Mouse (Mus musculus): ENCODE data around the gene Apba1. TPM values are rescaled to one million over a fixed set of nuclear protein-coding genes. Genes with fewer than 3 reads are reported as not detected.

The Apba1 gene
- polyA plus RNA-seq, 1 experiment from 2014 or later = 1.3 TPM

DNA sequence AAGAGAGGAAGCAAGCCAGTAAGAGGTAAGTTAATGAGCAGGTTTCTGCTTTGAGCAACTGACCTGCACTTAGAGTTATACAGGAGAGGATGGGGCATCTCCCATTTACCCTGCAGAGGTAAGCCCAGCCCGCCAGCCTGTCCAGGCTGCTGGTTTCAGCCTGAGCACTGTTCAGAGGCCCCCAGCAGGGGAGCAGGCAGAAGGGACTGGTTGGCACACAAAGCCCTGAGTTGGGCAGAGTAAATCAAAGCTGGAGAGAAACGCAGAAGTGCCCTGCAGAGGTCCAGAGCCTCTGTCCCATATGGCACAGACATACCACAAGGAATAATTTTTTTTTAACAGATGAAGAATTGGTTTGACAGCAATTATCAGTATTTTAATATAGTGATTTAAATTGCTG is 5.4 kb downstream of the Apba1 start:
- TF ChIP-seq CTCF (IDR thresholded peaks at IDR 0.05; ENCODE audit: low read depth) = no peak
- WGBS = 79% methylated on average over 2 of the region's 2 CpGs
- Histone ChIP-seq H3K4me3 (replicated peaks; ENCODE audit: low read depth, low read length) (no peak overlapping the region), H3K9ac (ENCODE audit: low read depth, low read length) (no peak overlapping the region), H3K27ac (no peak overlapping the region), H3K36me3 (ENCODE audit: insufficient read depth, low read length) (no peaks in the 10 kb centered on the region), H3K9me3 (replicated peaks; ENCODE audit: low read length) (no peaks in the 10 kb centered on the region), H3K27me3 (ENCODE audit: insufficient read depth, low read length) (no peaks in the 10 kb centered on the region), H3K4me1 (replicated peaks; ENCODE audit: insufficient read depth, low read length) (no peaks in the 10 kb centered on the region), H3K4me2 (ENCODE audit: low read length) (no peak overlapping the region)
- DNase-seq (ENCODE audit: low spot score) = no peak
- no peak for ATAC-seq (replicated peaks; ENCODE audit: low FRiP score, low read depth)

DNA sequence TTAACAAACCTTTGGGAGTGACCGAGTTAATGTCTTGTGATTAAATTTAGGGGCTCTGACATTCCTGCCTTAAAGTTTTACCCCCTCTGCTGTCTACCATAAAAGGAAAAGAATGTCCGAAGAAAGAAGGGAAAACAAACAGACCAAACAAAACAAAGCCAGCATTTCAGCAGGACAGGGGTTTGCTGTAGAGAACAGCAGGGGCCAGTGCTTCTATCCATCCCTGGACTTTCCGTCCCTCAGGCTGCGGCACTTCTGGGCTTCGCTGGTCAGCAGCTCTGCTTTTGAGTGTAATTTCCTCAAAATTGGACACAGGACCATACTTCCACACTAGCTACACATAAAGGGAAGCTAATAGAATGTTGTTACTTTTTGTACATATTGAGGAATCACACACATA is 10.2 kb downstream of the Apba1 start:
- H3K4me3 ChIP-seq (replicated peaks; ENCODE audit: low read depth, low read length) = no peak overlapping the region
- peak; percentile 82 for DNase-seq (ENCODE audit: low spot score)
- no peaks in the 10 kb centered on the region for H3K27me3 ChIP-seq (ENCODE audit: insufficient read depth, low read length)
- no peaks in the 10 kb centered on the region for H3K9me3 ChIP-seq (replicated peaks; ENCODE audit: low read length)
- 53% methylated on average over 5 of the region's 5 CpGs for WGBS
- H3K9ac ChIP-seq (ENCODE audit: low read depth, low read length) = no peak overlapping the region
- no peaks in the 10 kb centered on the region for H3K4me1 ChIP-seq (replicated peaks; ENCODE audit: insufficient read depth, low read length)
- H3K27ac ChIP-seq = 0 out of 2 replicates have a peak overlapping the region, but pooled peaks have one; percentile 3
- no peak for TF ChIP-seq CTCF (IDR thresholded peaks at IDR 0.05; ENCODE audit: low read depth)
- no peak for ATAC-seq (replicated peaks; ENCODE audit: low FRiP score, low read depth)
- peak overlapping the region; percentile 1; the same call in 1 of the 2 replicates for H3K4me2 ChIP-seq (ENCODE audit: low read length)
- H3K36me3 ChIP-seq (ENCODE audit: insufficient read depth, low read length) = no peaks in the 10 kb centered on the region

DNA sequence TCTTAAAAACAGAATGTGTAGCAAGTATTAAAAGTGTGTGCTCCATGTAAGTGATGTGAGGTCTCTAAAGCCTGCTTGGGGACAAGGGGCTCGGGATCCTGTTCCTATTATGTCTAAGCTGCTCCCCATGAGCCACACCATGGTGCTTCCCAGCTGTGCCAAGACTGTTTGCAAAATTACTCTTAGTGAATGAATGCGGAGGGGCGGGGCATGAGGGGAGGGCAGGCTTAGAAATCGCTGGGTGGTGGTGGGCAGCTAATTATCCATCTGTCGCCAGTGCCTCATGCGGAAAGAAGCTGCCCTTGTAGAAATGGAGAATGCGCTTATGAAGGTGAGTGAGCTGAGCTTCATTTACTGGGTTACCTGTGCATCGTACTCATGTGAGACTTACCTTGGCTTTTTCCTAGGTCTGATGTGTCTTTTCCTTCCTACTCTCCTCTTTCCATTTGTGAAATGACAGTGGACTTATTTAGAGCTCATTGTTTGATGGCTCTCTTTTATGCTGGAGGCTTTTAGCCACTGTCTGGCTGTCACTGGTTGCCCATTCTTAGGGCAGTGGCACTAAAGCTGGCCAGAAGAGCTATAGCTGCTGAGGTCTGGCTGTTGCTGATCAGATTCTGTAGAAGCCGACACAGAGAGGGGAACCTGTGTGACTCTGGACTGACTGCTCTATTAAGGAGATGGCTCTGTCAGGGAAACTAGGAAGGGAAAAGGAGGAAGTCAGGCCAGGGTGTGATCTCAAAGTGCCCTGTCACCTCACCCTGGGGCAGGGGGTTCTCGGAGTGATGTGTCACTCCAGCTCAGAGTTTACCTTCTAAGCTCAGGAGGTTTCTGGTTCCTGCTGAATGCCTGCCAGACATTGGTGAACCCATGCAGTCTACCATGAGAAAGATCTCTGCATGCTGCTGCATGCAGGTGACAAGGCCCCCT is 12.1 kb downstream of the Apba1 start:
- WGBS = 63% methylated on average over 10 of the region's 10 CpGs
- H3K4me3 ChIP-seq (replicated peaks; ENCODE audit: low read depth, low read length) = no peak overlapping the region
- DNase-seq (ENCODE audit: low spot score) = no peak

DNA sequence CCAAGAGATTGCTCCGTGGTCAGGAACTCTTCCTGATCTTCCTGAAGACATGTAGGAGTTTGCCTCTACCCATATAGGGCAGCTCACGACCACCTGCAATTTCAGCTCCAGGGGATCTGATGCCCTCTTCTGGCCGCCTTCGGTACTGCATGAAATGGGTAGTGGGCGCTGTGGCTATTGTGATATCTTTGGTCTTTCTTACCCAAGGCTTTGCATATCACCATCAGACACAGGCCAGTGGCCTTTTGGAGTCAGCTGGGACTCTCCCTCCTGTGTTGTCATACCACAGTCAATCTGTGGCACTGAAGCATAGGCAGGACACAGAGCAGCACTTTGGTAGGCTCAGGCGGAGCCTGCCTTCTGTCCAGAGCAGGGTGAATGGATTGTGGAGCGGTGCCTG is 13.3 kb downstream of the Apba1 start:
- Histone ChIP-seq H3K27me3 (ENCODE audit: insufficient read depth, low read length) (no peaks in the 10 kb centered on the region), H3K36me3 (ENCODE audit: insufficient read depth, low read length) (no peaks in the 10 kb centered on the region), H3K4me2 (ENCODE audit: low read length) (no peak overlapping the region), H3K9me3 (replicated peaks; ENCODE audit: low read length) (no peaks in the 10 kb centered on the region), H3K4me3 (replicated peaks; ENCODE audit: low read depth, low read length) (no peak overlapping the region), H3K27ac (no peak overlapping the region), H3K9ac (ENCODE audit: low read depth, low read length) (no peak overlapping the region), H3K4me1 (replicated peaks; ENCODE audit: insufficient read depth, low read length) (no peaks in the 10 kb centered on the region)
- WGBS = 77% methylated on average over 7 of the region's 7 CpGs
- ATAC-seq (replicated peaks; ENCODE audit: low FRiP score, low read depth) (no peak), DNase-seq (ENCODE audit: low spot score) (no peak)
- TF ChIP-seq CTCF (IDR thresholded peaks at IDR 0.05; ENCODE audit: low read depth) = peak; percentile 63

More for the DNA sequence above, 12.1 kb downstream of the Apba1 start:
- Histone ChIP-seq H3K27ac (no peak overlapping the region), H3K27me3 (ENCODE audit: insufficient read depth, low read length) (no peaks in the 10 kb centered on the region), H3K4me2 (ENCODE audit: low read length) (no peak overlapping the region), H3K36me3 (ENCODE audit: insufficient read depth, low read length) (no peaks in the 10 kb centered on the region), H3K9me3 (replicated peaks; ENCODE audit: low read length) (no peaks in the 10 kb centered on the region), H3K4me1 (replicated peaks; ENCODE audit: insufficient read depth, low read length) (no peaks in the 10 kb centered on the region), H3K9ac (ENCODE audit: low read depth, low read length) (no peak overlapping the region)
- TF ChIP-seq CTCF (IDR thresholded peaks at IDR 0.05; ENCODE audit: low read depth) = no peak
- no peak for ATAC-seq (replicated peaks; ENCODE audit: low FRiP score, low read depth)

DNA sequence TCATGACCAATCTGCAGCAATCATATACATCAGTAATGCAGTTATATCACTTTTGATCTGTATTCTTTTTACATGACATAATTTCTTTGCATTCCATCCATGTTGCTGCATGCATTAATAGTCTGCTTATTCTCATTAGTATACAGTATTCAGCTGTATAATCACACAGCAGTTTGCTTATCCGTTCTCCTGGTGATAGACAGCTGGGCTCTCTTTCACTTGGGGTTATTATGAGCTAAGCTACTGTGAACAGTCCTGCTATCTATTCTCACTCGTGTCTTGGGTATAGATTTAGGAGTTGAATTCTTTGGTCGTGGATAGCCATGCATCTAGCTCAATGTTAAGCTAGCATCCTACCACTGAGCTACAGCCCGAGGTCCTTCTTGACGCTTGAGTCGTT is 16.7 kb downstream of the Apba1 start:
- ATAC-seq (replicated peaks; ENCODE audit: low FRiP score, low read depth) (no peak), DNase-seq (ENCODE audit: low spot score) (no peak)
- Histone ChIP-seq H3K27ac (no peak overlapping the region), H3K4me1 (replicated peaks; ENCODE audit: insufficient read depth, low read length) (0 out of 2 replicates have a peak, but pooled peaks cover 3% of the 10 kb centered on the region), H3K4me3 (replicated peaks; ENCODE audit: low read depth, low read length) (no peak overlapping the region), H3K9me3 (replicated peaks; ENCODE audit: low read length) (no peaks in the 10 kb centered on the region), H3K4me2 (ENCODE audit: low read length) (no peak overlapping the region), H3K9ac (ENCODE audit: low read depth, low read length) (no peak overlapping the region), H3K27me3 (ENCODE audit: insufficient read depth, low read length) (no peaks in the 10 kb centered on the region), H3K36me3 (ENCODE audit: insufficient read depth, low read length) (no peaks in the 10 kb centered on the region)
- WGBS = 69% methylated on average over 6 of the region's 6 CpGs
- TF ChIP-seq CTCF (IDR thresholded peaks at IDR 0.05; ENCODE audit: low read depth) = no peak

DNA sequence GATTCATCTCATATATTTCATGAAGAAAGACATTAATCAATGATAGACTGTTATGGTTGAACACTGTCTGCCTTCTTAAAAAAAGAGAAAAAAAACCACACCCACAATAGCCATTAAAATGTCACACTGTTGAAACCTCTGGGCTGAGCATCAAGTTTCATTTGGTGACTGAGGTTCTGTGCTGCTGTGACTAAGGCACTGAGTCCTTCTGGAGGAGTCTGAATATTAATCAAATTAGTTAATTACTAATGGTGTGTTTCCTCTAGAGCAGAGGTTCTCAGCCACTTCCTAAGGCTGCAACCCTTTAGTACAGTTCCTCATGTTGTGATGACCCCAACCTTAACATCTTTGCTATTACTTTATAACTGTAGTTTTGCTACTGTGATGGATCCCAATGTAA is 20.4 kb downstream of the Apba1 start:
- no peak overlapping the region for H3K4me2 ChIP-seq (ENCODE audit: low read length)
- no peak for TF ChIP-seq CTCF (IDR thresholded peaks at IDR 0.05; ENCODE audit: low read depth)
- H3K27ac ChIP-seq = no peak overlapping the region
- H3K9me3 ChIP-seq (replicated peaks; ENCODE audit: low read length) = no peaks in the 10 kb centered on the region
- no peaks in the 10 kb centered on the region for H3K27me3 ChIP-seq (ENCODE audit: insufficient read depth, low read length)
- peak; percentile 55 for DNase-seq (ENCODE audit: low spot score)
- H3K4me1 ChIP-seq (replicated peaks; ENCODE audit: insufficient read depth, low read length) = 0 out of 2 replicates have a peak, but pooled peaks cover 9% of the 10 kb centered on the region
- no peaks in the 10 kb centered on the region for H3K36me3 ChIP-seq (ENCODE audit: insufficient read depth, low read length)
- no peak overlapping the region for H3K9ac ChIP-seq (ENCODE audit: low read depth, low read length)
- H3K4me3 ChIP-seq (replicated peaks; ENCODE audit: low read depth, low read length) = no peak overlapping the region
- ATAC-seq (replicated peaks; ENCODE audit: low FRiP score, low read depth) = no peak
